Mouse (Mus musculus) small intestine, adult 2 months (tissue): ENCODE results near the gene Emc3.

Experiments
- CTCF ChIP-seq: fragments of 200-500 bp; IDR thresholded peaks from 2 replicates; pipeline ENCODE4 v1.5.1; 2012; ENCODE audit warnings: low read depth, mild to moderate bottlenecking, control low read depth, inconsistent platforms, low read length, moderate library complexity, mixed read lengths; ENCODE audit not compliant: insufficient replicate concordance, insufficient read length; ENCODE audit errors: extremely low read depth
- POLR2A ChIP-seq: fragments of 200-500 bp; IDR thresholded peaks from 2 replicates; pipeline ENCODE4 v1.6.1; 2012; ENCODE audit warnings: low read depth, mild to moderate bottlenecking, control low read depth, inconsistent platforms, low read length, moderate library complexity

DNA sequence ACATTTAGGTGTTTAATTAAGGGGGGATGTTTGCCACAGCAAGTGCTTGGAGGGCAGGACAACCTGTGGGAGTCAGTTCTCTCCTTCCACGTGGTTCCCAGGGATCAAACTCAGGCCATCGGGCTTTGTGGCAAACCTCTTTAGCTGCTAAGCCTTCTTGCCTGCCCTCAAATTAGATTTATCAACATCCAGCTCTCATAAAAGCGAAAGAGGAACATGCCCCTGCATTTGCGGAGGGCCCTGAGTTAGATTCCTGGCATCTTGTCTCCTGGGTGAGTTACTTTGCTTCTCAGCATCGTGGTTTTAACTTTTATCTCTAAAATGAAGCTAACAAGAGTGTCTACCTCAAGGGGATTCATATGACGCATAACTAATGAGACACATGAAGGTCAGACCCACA lies 32.1 kb downstream of the Emc3 start:
- TF ChIP-seq CTCF = no peak
- no peak for TF ChIP-seq POLR2A
